ENCODE assay signal across 14 mouse cellular contexts in genomic region chr14:14705126-14705525, GRCm38 (mm10). TPM values are rescaled to one million over a fixed set of nuclear protein-coding genes. Genes with fewer than 3 reads are reported as not detected.
A peak's percentile ranks its signal among the peaks of the same experiment; 100 is the strongest.
DNase-seq lines count a peak whose midpoint lies in the region; ATAC-seq lines count a peak whose summit lies in the region.
"Had no signal": no experiment of that assay in that cellular context is flagged by ENCODE, and none has a peak within 500 bp of the region (broad histone marks: within the 10 kb centered on the region; RNA-seq: fewer than 3 reads in every experiment).

No protein-coding gene starts in this region.

- no peak for DNase-seq in kidney, postnatal 10 days
- no peak for DNase-seq in cerebellum, adult 11 months
- DNase-seq in layer of hippocampus, adult 8-10 months (ENCODE audit: low spot score in 2 of 2), result no peak
- DNase-seq: cerebellum, adult 18-20 months; gastrocnemius, postnatal 14 days; liver, embryonic 13.5 days; lung, postnatal 4 days; thymus, adult 18-20 months had no signal

- H3K4me2 ChIP-seq in kidney, embryonic 14.5 days (replicated peaks; ENCODE audit: low read depth, low read length), result peak overlapping the region; percentile 51; the same call in 1 of the 2 replicates
- H3K4me2 ChIP-seq in forebrain, embryonic 12.5 days, result peak overlapping the region; percentile 70
- peak overlapping the region; percentile 64 for H3K4me2 ChIP-seq in limb, embryonic 12.5 days
- peak overlapping the region; percentile 71 for H3K4me2 ChIP-seq in neural tube, embryonic 13.5 days

- 0 out of 2 replicates have a peak, but pooled peaks cover 12% of the 10 kb centered on the region for H3K4me1 ChIP-seq in kidney, embryonic 14.5 days (ENCODE audit: control insufficient read depth, insufficient read depth, low read length)
- H3K4me1 ChIP-seq in forebrain, embryonic 12.5 days, result peaks cover 18% of the 10 kb centered on the region
- peaks cover 17% of the 10 kb centered on the region for H3K4me1 ChIP-seq in limb, embryonic 12.5 days (replicated peaks)
- peaks cover 31% of the 10 kb centered on the region for H3K4me1 ChIP-seq in neural tube, embryonic 13.5 days (replicated peaks)

- no peaks in the 10 kb centered on the region for H3K27me3 ChIP-seq in kidney, embryonic 14.5 days (ENCODE audit: control insufficient read depth, insufficient read depth, low read length)
- H3K27me3 ChIP-seq in forebrain, embryonic 12.5 days, result no peaks in the 10 kb centered on the region
- H3K27me3 ChIP-seq in limb, embryonic 12.5 days, result no peaks in the 10 kb centered on the region
- H3K27me3 ChIP-seq in neural tube, embryonic 13.5 days, result no peaks in the 10 kb centered on the region
- H3K27me3 ChIP-seq: liver, embryonic 13.5 days had no signal

- no peak overlapping the region for H3K27ac ChIP-seq in kidney, embryonic 14.5 days (ENCODE audit: low read depth, low read length)
- no peak overlapping the region for H3K27ac ChIP-seq in forebrain, embryonic 12.5 days
- H3K27ac ChIP-seq in limb, embryonic 12.5 days, result no peak overlapping the region
- no peak overlapping the region for H3K27ac ChIP-seq in neural tube, embryonic 13.5 days (replicated peaks)
- H3K27ac ChIP-seq: liver, embryonic 13.5 days had no signal

- H3K9me3 ChIP-seq in kidney, embryonic 14.5 days (ENCODE audit: control insufficient read depth, low read length), result no peaks in the 10 kb centered on the region
- H3K9me3 ChIP-seq in forebrain, embryonic 12.5 days, result no peaks in the 10 kb centered on the region
- H3K9me3 ChIP-seq in limb, embryonic 12.5 days, result no peaks in the 10 kb centered on the region
- H3K9me3 ChIP-seq in neural tube, embryonic 13.5 days, result no peaks in the 10 kb centered on the region
- H3K9me3 ChIP-seq: liver, embryonic 13.5 days had no signal

- H3K9ac ChIP-seq in kidney, embryonic 14.5 days (ENCODE audit: low read depth, low read length), result no peak overlapping the region
- H3K9ac ChIP-seq in forebrain, embryonic 12.5 days, result no peak overlapping the region
- no peak overlapping the region for H3K9ac ChIP-seq in limb, embryonic 12.5 days (replicated peaks)
- no peak overlapping the region for H3K9ac ChIP-seq in neural tube, embryonic 13.5 days

- 84% methylated on average over 3 of the region's 3 CpGs for whole genome bisulfite sequencing in kidney, embryonic 14.5 days
- 88% methylated on average over 3 of the region's 3 CpGs for WGBS in forebrain, embryonic 12.5 days
- 82% methylated on average over 3 of the region's 3 CpGs for WGBS in limb, embryonic 12.5 days
- WGBS in neural tube, embryonic 13.5 days, result 90% methylated on average over 3 of the region's 3 CpGs

- H3K4me3 ChIP-seq in kidney, embryonic 14.5 days (ENCODE audit: low read length), result no peak overlapping the region
- no peak overlapping the region; the same call in 1 of the 2 replicates for H3K4me3 ChIP-seq in forebrain, embryonic 12.5 days (replicated peaks)
- peak overlapping the region; percentile 82; the same call in 1 of the 2 replicates for H3K4me3 ChIP-seq in limb, embryonic 12.5 days (replicated peaks)
- H3K4me3 ChIP-seq in neural tube, embryonic 13.5 days, result peak overlapping the region; percentile 91; the same call in 1 of the 2 replicates

- no peaks in the 10 kb centered on the region for H3K36me3 ChIP-seq in kidney, embryonic 14.5 days (ENCODE audit: control insufficient read depth, insufficient read depth, low read length)
- H3K36me3 ChIP-seq in forebrain, embryonic 12.5 days (replicated peaks), result peaks cover 6% of the 10 kb centered on the region
- H3K36me3 ChIP-seq in limb, embryonic 12.5 days, result peaks cover 13% of the 10 kb centered on the region; the same call in 1 of the 2 replicates
- peaks cover 5% of the 10 kb centered on the region; the same call in 1 of the 2 replicates for H3K36me3 ChIP-seq in neural tube, embryonic 13.5 days
- H3K36me3 ChIP-seq: liver, embryonic 13.5 days had no signal

- no peak for ATAC-seq in kidney, embryonic 14.5 days (ENCODE audit: low FRiP score, low TSS enrichment)
- ATAC-seq in forebrain, embryonic 12.5 days (ENCODE audit: low FRiP score), result no peak
- ATAC-seq in limb, embryonic 12.5 days (ENCODE audit: insufficient number of reproducible peaks, insufficient read depth, low FRiP score, low TSS enrichment, low read depth), result no peak
- ATAC-seq in neural tube, embryonic 13.5 days (ENCODE audit: low read depth), result no peak
- ATAC-seq: activated CD4-positive, CD25-positive, alpha-beta regulatory T cell, adult 4 months; intestine, embryonic 16.5 days had no signal

RNA-seq across cellular contexts. Expression of gene Slc4a7, which starts 3.0 kb away (rescaled TPM):
- polyA plus RNA-seq in kidney, embryonic 14.5 days (2014; fragmentation: Nextera tagmentation; extraction: Ambion mirVana), result 16.7 and 22.6 TPM in 2 replicates
- 46.9 and 51.8 TPM in 2 replicates for polyA plus RNA-seq in forebrain, embryonic 12.5 days (2016; fragmentation: Nextera tagmentation; extraction: Ambion mirVana)
- polyA plus RNA-seq in limb, embryonic 12.5 days (2016; fragmentation: Nextera tagmentation; extraction: Ambion mirVana), result 26.3 and 32.0 TPM in 2 replicates
- polyA plus RNA-seq in neural tube, embryonic 13.5 days (2015; fragmentation: Nextera tagmentation; extraction: Ambion mirVana), result 29.5 and 30.1 TPM in 2 replicates
- total RNA-seq in layer of hippocampus, adult 8-10 months (2022), result 10 to 100 TPM; 40.3 to 55.4 (median 48.3) TPM

Comparison
In these comparisons a context has a peak if more than half of its experiments do, and no peak if none do; other contexts are left out.
1. H3K4me3 ChIP-seq: peak in limb, embryonic 12.5 days (single experiment) and neural tube, embryonic 13.5 days (single experiment); none in kidney, embryonic 14.5 days (single experiment) and forebrain, embryonic 12.5 days (single experiment).
2. Peak in every context shown above with its lines, with median percentiles within 50 percentile points of each other: H3K4me2 ChIP-seq.